In genomic region chr11:59662249-59662788, GRCm38 (mm10) we compare ENCODE assay signal across 8 mouse cellular contexts. TPM values are rescaled to one million over a fixed set of nuclear protein-coding genes. Genes with fewer than 3 reads are reported as not detected.
DNase-seq lines count a peak whose midpoint lies in the region; ATAC-seq lines count a peak whose summit lies in the region.

No protein-coding gene starts in this region.

- peak overlapping the region; percentile 70 for H3K4me2 ChIP-seq in forebrain, embryonic 14.5 days (ENCODE audit: low read length)
- peak overlapping the region; percentile 81 for H3K4me2 ChIP-seq in neural tube, embryonic 15.5 days

- ATAC-seq in forebrain, embryonic 14.5 days, result peak; percentile 99
- ATAC-seq in neural tube, embryonic 15.5 days (ENCODE audit: low FRiP score), result peak; percentile 99

- intact Hi-C loops in heart, postnatal 14 days (cut with DNase I), result loop anchor here (2.0 kb wide), 1 partner anchor 72 kb away; no protein-coding TSS in a partner anchor

- peaks cover 22% of the 10 kb centered on the region for H3K4me1 ChIP-seq in forebrain, embryonic 14.5 days (ENCODE audit: control insufficient read depth, insufficient read depth, low read length)
- peaks cover 47% of the 10 kb centered on the region for H3K4me1 ChIP-seq in neural tube, embryonic 15.5 days

- 1% methylated on average over 38 of the region's 82 CpGs for WGBS in forebrain, embryonic 14.5 days
- under 1% methylated on average over 79 of the region's 82 CpGs for WGBS in neural tube, embryonic 15.5 days

- H3K27ac ChIP-seq in forebrain, embryonic 14.5 days (ENCODE audit: low read depth, low read length), result peak overlapping the region; percentile 84
- H3K27ac ChIP-seq in neural tube, embryonic 15.5 days (replicated peaks), result peak overlapping the region; percentile 90

- H3K9me3 ChIP-seq in forebrain, embryonic 14.5 days (replicated peaks; ENCODE audit: control insufficient read depth, low read length), result no peaks in the 10 kb centered on the region
- no peaks in the 10 kb centered on the region for H3K9me3 ChIP-seq in neural tube, embryonic 15.5 days (replicated peaks)

- peak; percentile 96 for DNase-seq in ES-CJ7 (ENCODE audit: low read depth, low spot score)
- DNase-seq in cerebellum, adult 11 months, result peak; percentile 96
- peak; percentile 98 for DNase-seq in forebrain, embryonic 14.5 days (ENCODE audit: low spot score)
- peak; percentile 92 to 95 for DNase-seq in heart, postnatal 14 days
- DNase-seq in layer of hippocampus, adult 11-12 months (ENCODE audit: low spot score), result peak; percentile 95
- peak; percentile 98 for DNase-seq in lung, adult 18-20 months
- DNase-seq in testis, postnatal 14 days (ENCODE audit: low spot score), result peak; percentile 99

- H3K27me3 ChIP-seq in forebrain, embryonic 14.5 days (replicated peaks; ENCODE audit: control insufficient read depth, insufficient read depth, low read length), result no peaks in the 10 kb centered on the region
- H3K27me3 ChIP-seq in neural tube, embryonic 15.5 days (replicated peaks), result no peaks in the 10 kb centered on the region

- H3K36me3 ChIP-seq in forebrain, embryonic 14.5 days (ENCODE audit: control insufficient read depth, insufficient read depth, low read length), result no peaks in the 10 kb centered on the region
- no peaks in the 10 kb centered on the region for H3K36me3 ChIP-seq in neural tube, embryonic 15.5 days

- peak overlapping the region; percentile 70 for H3K4me3 ChIP-seq in forebrain, embryonic 14.5 days (ENCODE audit: low read depth, low read length)
- peak overlapping the region; percentile 66 for H3K4me3 ChIP-seq in neural tube, embryonic 15.5 days (replicated peaks)

- peak overlapping the region; percentile 86 for H3K9ac ChIP-seq in forebrain, embryonic 14.5 days (ENCODE audit: low read length)
- peak overlapping the region; percentile 77 for H3K9ac ChIP-seq in neural tube, embryonic 15.5 days (replicated peaks)

RNA-seq across cellular contexts. Expression of gene Mprip, which starts 1.2 kb away (rescaled TPM):
- polyA plus RNA-seq in forebrain, embryonic 14.5 days (2014; fragmentation: Nextera tagmentation; extraction: Ambion mirVana), result 55.6 and 63.4 TPM in 2 replicates
- 100 to 1,000 TPM; 171 to 185 TPM for total RNA-seq in heart, postnatal 14 days (2021)
- polyA plus RNA-seq in neural tube, embryonic 15.5 days (2015; fragmentation: Nextera tagmentation; extraction: Ambion mirVana), result 46.8 and 65.8 TPM in 2 replicates

Comparison
In these comparisons a context has a peak if more than half of its experiments do, and no peak if none do; other contexts are left out.
1. Peak in every context shown above with its lines: DNase-seq, ATAC-seq, H3K4me3 ChIP-seq and H3K27ac ChIP-seq.